Mouse (Mus musculus): Measurements from ENCODE around the gene Apol7b. TPM values are rescaled to one million over a fixed set of nuclear protein-coding genes. Genes with fewer than 3 reads are reported as not detected.
"Not testable (repeated sequence)": the region's sequence is repeated elsewhere in the genome, so short reads cannot be mapped to it uniquely, and the experiment has no call there.

Gene Apol7b
- polyA plus RNA-seq (2015; fragmentation: Nextera tagmentation; extraction: Ambion mirVana): 0.30 TPM in 1 of 2 replicates, not detected in the other

GRCm38 (mm10) chr15:77447392-77447791 is at the start of gene Apol7b:
TSS of gene Apol7b (minus strand) at chr15:77447492.
- not testable (repeated sequence) for H3K4me3 ChIP-seq, H3K36me3 ChIP-seq
- 80% methylated on average over 2 of the region's 2 CpGs for WGBS

GRCm38 (mm10) chr15:77494694-77495093 is 47.4 kb upstream of the Apol7b start:
- H3K27me3 ChIP-seq; H3K9ac ChIP-seq; H3K4me1 ChIP-seq (replicated peaks); H3K36me3 ChIP-seq; ATAC-seq (replicated peaks; ENCODE audit: insufficient number of reproducible peaks, insufficient read depth, low FRiP score, low read depth); H3K9me3 ChIP-seq (replicated peaks); H3K27ac ChIP-seq; H3K4me2 ChIP-seq; H3K4me3 ChIP-seq: not testable (repeated sequence)
- 48% methylated on average over 1 of the region's 1 CpGs for WGBS

More at GRCm38 (mm10) chr15:77447392-77447791, at the start of gene Apol7b:
- ATAC-seq (replicated peaks; ENCODE audit: insufficient number of reproducible peaks, insufficient read depth, low FRiP score, low read depth); H3K27ac ChIP-seq; H3K27me3 ChIP-seq; H3K4me2 ChIP-seq; H3K4me1 ChIP-seq (replicated peaks); H3K9me3 ChIP-seq (replicated peaks); H3K9ac ChIP-seq: not testable (repeated sequence)

GRCm38 (mm10) chr15:77493181-77493580 is 45.9 kb upstream of the Apol7b start:
- not testable (repeated sequence) for H3K27ac ChIP-seq; H3K36me3 ChIP-seq; H3K4me1 ChIP-seq (replicated peaks); H3K9me3 ChIP-seq (replicated peaks); H3K4me3 ChIP-seq; H3K27me3 ChIP-seq; ATAC-seq (replicated peaks; ENCODE audit: insufficient number of reproducible peaks, insufficient read depth, low FRiP score, low read depth); H3K4me2 ChIP-seq; H3K9ac ChIP-seq
- no CpG with 5 or more reads among the region's 1 CpGs for WGBS

GRCm38 (mm10) chr15:77482140-77482794 is 35.0 kb upstream of the Apol7b start:
- Histone ChIP-seq H3K27ac (no peak overlapping the region), H3K4me1 (replicated peaks) (no peaks in the 10 kb centered on the region), H3K9ac (no peak overlapping the region), H3K27me3 (no peaks in the 10 kb centered on the region), H3K36me3 (no peaks in the 10 kb centered on the region), H3K4me3 (no peak overlapping the region), H3K9me3 (replicated peaks) (no peaks in the 10 kb centered on the region), H3K4me2 (no peak overlapping the region)
- no peak for ATAC-seq (replicated peaks; ENCODE audit: insufficient number of reproducible peaks, insufficient read depth, low FRiP score, low read depth)
- 66% methylated on average over 4 of the region's 4 CpGs for WGBS

GRCm38 (mm10) chr15:77476693-77477092 is 29.4 kb upstream of the Apol7b start, which contains the start of gene Apol10a:
TSS of gene Apol10a (plus strand) at chr15:77477047.
- H3K9me3 ChIP-seq (replicated peaks): not testable (repeated sequence)
- 54% methylated on average over 2 of the region's 2 CpGs for WGBS

GRCm38 (mm10) chr15:77474699-77475390 is 27.6 kb upstream of the Apol7b start:
- ATAC-seq (replicated peaks; ENCODE audit: insufficient number of reproducible peaks, insufficient read depth, low FRiP score, low read depth); H3K4me3 ChIP-seq; H3K36me3 ChIP-seq; H3K9ac ChIP-seq; H3K9me3 ChIP-seq (replicated peaks); H3K27me3 ChIP-seq; H3K4me1 ChIP-seq (replicated peaks); H3K4me2 ChIP-seq; H3K27ac ChIP-seq: not testable (repeated sequence)
- 68% methylated on average over 7 of the region's 7 CpGs for WGBS

More at GRCm38 (mm10) chr15:77476693-77477092, 29.4 kb upstream of the Apol7b start, which contains the start of gene Apol10a:
- not testable (repeated sequence) for H3K4me1 ChIP-seq (replicated peaks); H3K27ac ChIP-seq; H3K4me2 ChIP-seq; ATAC-seq (replicated peaks; ENCODE audit: insufficient number of reproducible peaks, insufficient read depth, low FRiP score, low read depth); H3K36me3 ChIP-seq; H3K27me3 ChIP-seq; H3K9ac ChIP-seq; H3K4me3 ChIP-seq

- not testable (repeated sequence) for H3K9me3 ChIP-seq (replicated peaks); H3K4me2 ChIP-seq; H3K36me3 ChIP-seq; ATAC-seq (replicated peaks; ENCODE audit: insufficient number of reproducible peaks, insufficient read depth, low FRiP score, low read depth); H3K27me3 ChIP-seq; H3K4me1 ChIP-seq (replicated peaks); H3K27ac ChIP-seq; H3K9ac ChIP-seq; H3K4me3 ChIP-seq
- 50% methylated on average over 10 of the region's 10 CpGs for WGBS
Measured at GRCm38 (mm10) chr15:77449927-77450326, 2.6 kb upstream of the Apol7b start.

GRCm38 (mm10) chr15:77445668-77446067 is 1.6 kb downstream of the Apol7b start:
- not testable (repeated sequence) for H3K9ac ChIP-seq; H3K27me3 ChIP-seq; H3K4me1 ChIP-seq (replicated peaks); ATAC-seq (replicated peaks; ENCODE audit: insufficient number of reproducible peaks, insufficient read depth, low FRiP score, low read depth); H3K36me3 ChIP-seq; H3K27ac ChIP-seq; H3K9me3 ChIP-seq (replicated peaks); H3K4me3 ChIP-seq; H3K4me2 ChIP-seq
- WGBS: 88% methylated on average over 1 of the region's 1 CpGs

- H3K36me3 ChIP-seq; H3K9ac ChIP-seq; H3K4me2 ChIP-seq; H3K9me3 ChIP-seq (replicated peaks); H3K4me3 ChIP-seq; H3K27me3 ChIP-seq; H3K4me1 ChIP-seq (replicated peaks); ATAC-seq (replicated peaks; ENCODE audit: insufficient number of reproducible peaks, insufficient read depth, low FRiP score, low read depth); H3K27ac ChIP-seq: not testable (repeated sequence)
- 73% methylated on average over 8 of the region's 8 CpGs for WGBS
Measured at GRCm38 (mm10) chr15:77444746-77445145, 2.5 kb downstream of the Apol7b start.

- H3K27me3 ChIP-seq; ATAC-seq (replicated peaks; ENCODE audit: insufficient number of reproducible peaks, insufficient read depth, low FRiP score, low read depth); H3K4me3 ChIP-seq; H3K36me3 ChIP-seq; H3K27ac ChIP-seq; H3K9ac ChIP-seq; H3K4me1 ChIP-seq (replicated peaks); H3K4me2 ChIP-seq; H3K9me3 ChIP-seq (replicated peaks): not testable (repeated sequence)
- WGBS: 30% methylated on average over 9 of the region's 10 CpGs
Measured at GRCm38 (mm10) chr15:77428690-77429448, 18.4 kb downstream of the Apol7b start.

- not testable (repeated sequence) for H3K9me3 ChIP-seq (replicated peaks); H3K9ac ChIP-seq; H3K4me3 ChIP-seq; H3K36me3 ChIP-seq; H3K4me2 ChIP-seq; H3K27me3 ChIP-seq; H3K27ac ChIP-seq; H3K4me1 ChIP-seq (replicated peaks)
- 47% methylated on average over 5 of the region's 7 CpGs for WGBS
- peak; percentile 62 for ATAC-seq (replicated peaks; ENCODE audit: insufficient number of reproducible peaks, insufficient read depth, low FRiP score, low read depth)
Measured at GRCm38 (mm10) chr15:77422925-77423324, 24.4 kb downstream of the Apol7b start.

Data from heart, embryonic 15.5 days (tissue).